Mouse (Mus musculus) embryonic fibroblast, embryonic 13.5 days (primary cell): ENCODE data around the gene Mybphl. TPM values are rescaled to one million over a fixed set of nuclear protein-coding genes. Genes with fewer than 3 reads are reported as not detected.

Experiments used
- H3K27ac ChIP-seq: 2 replicates; pipeline ENCODE4 v1.5.1; 2012; ENCODE audit warnings: low read length, control low read depth, inconsistent platforms; ENCODE audit not compliant: insufficient read depth
- H3K4me1 ChIP-seq: 2 replicates; pipeline ENCODE4 v1.6.1; 2011; ENCODE audit warnings: low read length; ENCODE audit not compliant: control insufficient read depth, insufficient read depth
- H3K4me3 ChIP-seq: 2 replicates; pipeline ENCODE4 v1.5.1; 2011; ENCODE audit warnings: mild to moderate bottlenecking, control low read depth, low read length; ENCODE audit not compliant: insufficient read depth
- CTCF ChIP-seq: IDR thresholded peaks from 2 replicates; pipeline ENCODE4 v1.5.1; 2011; ENCODE audit warnings: mild to moderate bottlenecking, control low read depth, low read length, moderate library complexity, borderline replicate concordance; ENCODE audit not compliant: insufficient read depth
- POLR2A ChIP-seq: IDR thresholded peaks from 2 replicates; pipeline ENCODE4 v1.6.1; 2011; ENCODE audit warnings: low read depth, mild to moderate bottlenecking, control low read depth, low read length, moderate library complexity
- polyA plus RNA-seq: library from polyadenylated mRNA; stranded (reverse); fragments of >200 nt; gene quantifications from 2 replicates; pipeline ENCODE4 v1.2.4, GENCODE M21; 2011; ENCODE audit warnings: low read depth; ENCODE audit not compliant: missing spikeins, insufficient read length

Gene Mybphl
- polyA plus RNA-seq, 1 experiment: not detected

- Histone ChIP-seq H3K4me1 (peaks cover 10% of the 10 kb centered on the region), H3K4me3 (no peak overlapping the region), H3K27ac (no peak overlapping the region)
- no peak for TF ChIP-seq CTCF
- no peak for TF ChIP-seq POLR2A
These were observed 33.9 kb upstream of the Mybphl start for GRCm38 (mm10) chr3:108330812-108331211.

- no peak overlapping the region for H3K4me3 ChIP-seq
- no peak for TF ChIP-seq POLR2A
- TF ChIP-seq CTCF: no peak
- no peaks in the 10 kb centered on the region for H3K4me1 ChIP-seq
- H3K27ac ChIP-seq: no peak overlapping the region
These were observed 27.8 kb upstream of the Mybphl start for GRCm38 (mm10) chr3:108336878-108337277.

- TF ChIP-seq POLR2A (no peak), CTCF (no peak)
- Histone ChIP-seq H3K4me1 (no peaks in the 10 kb centered on the region), H3K4me3 (no peak overlapping the region), H3K27ac (no peak overlapping the region)
These were observed 23.7 kb upstream of the Mybphl start for GRCm38 (mm10) chr3:108341040-108341439.

GRCm38 (mm10) chr3:108342185-108342584 lies 22.5 kb upstream of the Mybphl start:
- no peaks in the 10 kb centered on the region for H3K4me1 ChIP-seq
- TF ChIP-seq POLR2A: no peak
- TF ChIP-seq CTCF: no peak
- H3K27ac ChIP-seq: no peak overlapping the region
- no peak overlapping the region for H3K4me3 ChIP-seq

GRCm38 (mm10) chr3:108345855-108346254 lies 18.9 kb upstream of the Mybphl start:
- Histone ChIP-seq H3K27ac (no peak overlapping the region), H3K4me3 (no peak overlapping the region), H3K4me1 (no peaks in the 10 kb centered on the region)
- no peak for TF ChIP-seq CTCF
- no peak for TF ChIP-seq POLR2A

- no peak overlapping the region for H3K27ac ChIP-seq
- TF ChIP-seq POLR2A (no peak), CTCF (no peak)
- no peak overlapping the region for H3K4me3 ChIP-seq
- H3K4me1 ChIP-seq: no peaks in the 10 kb centered on the region
These were observed 16.3 kb upstream of the Mybphl start for GRCm38 (mm10) chr3:108348376-108348775.

GRCm38 (mm10) chr3:108355245-108355644 lies 9.5 kb upstream of the Mybphl start:
- Histone ChIP-seq H3K27ac (no peak overlapping the region), H3K4me3 (no peak overlapping the region), H3K4me1 (no peaks in the 10 kb centered on the region)
- TF ChIP-seq POLR2A (no peak), CTCF (no peak)

GRCm38 (mm10) chr3:108357051-108357450 lies 7.7 kb upstream of the Mybphl start:
- TF ChIP-seq CTCF (no peak), POLR2A (no peak)
- Histone ChIP-seq H3K27ac (no peak overlapping the region), H3K4me3 (no peak overlapping the region), H3K4me1 (no peaks in the 10 kb centered on the region)

GRCm38 (mm10) chr3:108358445-108358844 lies 6.3 kb upstream of the Mybphl start:
- TF ChIP-seq CTCF: no peak
- no peak for TF ChIP-seq POLR2A

GRCm38 (mm10) chr3:108360894-108361293 lies 3.8 kb upstream of the Mybphl start:
- no peak overlapping the region for H3K4me3 ChIP-seq
- no peak for TF ChIP-seq POLR2A
- TF ChIP-seq CTCF: no peak
- H3K27ac ChIP-seq: no peak overlapping the region
- H3K4me1 ChIP-seq: no peaks in the 10 kb centered on the region

More at GRCm38 (mm10) chr3:108358445-108358844, 6.3 kb upstream of the Mybphl start:
- H3K4me3 ChIP-seq: no peak overlapping the region
- no peak overlapping the region for H3K27ac ChIP-seq
- no peaks in the 10 kb centered on the region for H3K4me1 ChIP-seq

- Histone ChIP-seq H3K4me1 (no peaks in the 10 kb centered on the region), H3K27ac (no peak overlapping the region), H3K4me3 (no peak overlapping the region)
- TF ChIP-seq POLR2A (no peak), CTCF (no peak)
These were observed 1.1 kb upstream of the Mybphl start for GRCm38 (mm10) chr3:108363626-108364025.

GRCm38 (mm10) chr3:108367173-108367572 lies 2.5 kb downstream of the Mybphl start:
- TF ChIP-seq POLR2A: no peak
- Histone ChIP-seq H3K4me1 (peaks cover 2% of the 10 kb centered on the region; the same call in 1 of the 2 replicates), H3K27ac (no peak overlapping the region), H3K4me3 (no peak overlapping the region)
